Mouse (Mus musculus): ENCODE data around the gene Cers1. TPM values are rescaled to one million over a fixed set of nuclear protein-coding genes. Genes with fewer than 3 reads are reported as not detected.

The Cers1 gene
- total RNA-seq, 1 experiment from 2014 or later = not detected

- ATAC-seq (replicated peaks; ENCODE audit: low read depth, poor library complexity, severe bottlenecking) = peak; percentile 64; the same call in 1 of the 2 replicates
These were observed 6.3 kb upstream of the Cers1 start for GRCm38 (mm10) chr8:70309311-70309710.

GRCm38 (mm10) chr8:70313399-70313798, 2.2 kb upstream of the Cers1 start:
- no peak for ATAC-seq (replicated peaks; ENCODE audit: low read depth, poor library complexity, severe bottlenecking)

- peak; percentile 27 for ATAC-seq (replicated peaks; ENCODE audit: low read depth, poor library complexity, severe bottlenecking)
These were observed 1.2 kb downstream of the Cers1 start for GRCm38 (mm10) chr8:70316511-70317504.

- no peak for ATAC-seq (replicated peaks; ENCODE audit: low read depth, poor library complexity, severe bottlenecking)
These were observed 2.3 kb downstream of the Cers1 start for GRCm38 (mm10) chr8:70317872-70318271.

- 0 out of 2 replicates have a peak, but pooled peaks have one; percentile 36 for ATAC-seq (replicated peaks; ENCODE audit: low read depth, poor library complexity, severe bottlenecking)
These were observed 8.1 kb downstream of the Cers1 start for GRCm38 (mm10) chr8:70323716-70324115.

- ATAC-seq (replicated peaks; ENCODE audit: low read depth, poor library complexity, severe bottlenecking) = no peak
These were observed 11.9 kb downstream of the Cers1 start for GRCm38 (mm10) chr8:70327512-70327911.

GRCm38 (mm10) chr8:70329124-70329834, 13.7 kb downstream of the Cers1 start, which contains the start of gene Gdf1:
TSS of gene Gdf1 (plus strand) at chr8:70329817.
- ATAC-seq (replicated peaks; ENCODE audit: low read depth, poor library complexity, severe bottlenecking) = no peak

- peak; percentile 9; the same call in 1 of the 2 replicates for ATAC-seq (replicated peaks; ENCODE audit: low read depth, poor library complexity, severe bottlenecking)
These were observed 14.5 kb downstream of the Cers1 start for GRCm38 (mm10) chr8:70329835-70330740.

- peak; percentile 37; the same call in 1 of the 2 replicates for ATAC-seq (replicated peaks; ENCODE audit: low read depth, poor library complexity, severe bottlenecking)
These were observed 15.3 kb downstream of the Cers1 start for GRCm38 (mm10) chr8:70330741-70331364.

- ATAC-seq (replicated peaks; ENCODE audit: low read depth, poor library complexity, severe bottlenecking) = no peak
These were observed 16.0 kb downstream of the Cers1 start for GRCm38 (mm10) chr8:70331526-70331925.

- no peak for ATAC-seq (replicated peaks; ENCODE audit: low read depth, poor library complexity, severe bottlenecking)
These were observed 16.7 kb downstream of the Cers1 start for GRCm38 (mm10) chr8:70332070-70332877.

- ATAC-seq (replicated peaks; ENCODE audit: low read depth, poor library complexity, severe bottlenecking) = no peak
These were observed 17.3 kb downstream of the Cers1 start for GRCm38 (mm10) chr8:70332878-70333202.

- no peak for ATAC-seq (replicated peaks; ENCODE audit: low read depth, poor library complexity, severe bottlenecking)
These were observed 23.4 kb downstream of the Cers1 start for GRCm38 (mm10) chr8:70338931-70339330.

GRCm38 (mm10) chr8:70340659-70341058, 25.1 kb downstream of the Cers1 start:
- no peak for ATAC-seq (replicated peaks; ENCODE audit: low read depth, poor library complexity, severe bottlenecking)

- 0 out of 2 replicates have a peak, but pooled peaks have one; percentile 31 for ATAC-seq (replicated peaks; ENCODE audit: low read depth, poor library complexity, severe bottlenecking)
These were observed 26.4 kb downstream of the Cers1 start for GRCm38 (mm10) chr8:70342007-70342406.

- no peak for ATAC-seq (replicated peaks; ENCODE audit: low read depth, poor library complexity, severe bottlenecking)
These were observed 27.5 kb downstream of the Cers1 start for GRCm38 (mm10) chr8:70343076-70343475.

GRCm38 (mm10) chr8:70343696-70344095, 28.1 kb downstream of the Cers1 start:
- 0 out of 2 replicates have a peak, but pooled peaks have one; percentile 48 for ATAC-seq (replicated peaks; ENCODE audit: low read depth, poor library complexity, severe bottlenecking)

GRCm38 (mm10) chr8:70344279-70344678, 28.7 kb downstream of the Cers1 start:
- no peak for ATAC-seq (replicated peaks; ENCODE audit: low read depth, poor library complexity, severe bottlenecking)

Data from common myeloid progenitor, adult 5-6 weeks (primary cell).